Mouse (Mus musculus): Measurements from ENCODE around the gene Kdm2a. TPM values are rescaled to one million over a fixed set of nuclear protein-coding genes. Genes with fewer than 3 reads are reported as not detected.

The Kdm2a gene
- total RNA-seq, 1 experiment, result 45.6 TPM

DNA sequence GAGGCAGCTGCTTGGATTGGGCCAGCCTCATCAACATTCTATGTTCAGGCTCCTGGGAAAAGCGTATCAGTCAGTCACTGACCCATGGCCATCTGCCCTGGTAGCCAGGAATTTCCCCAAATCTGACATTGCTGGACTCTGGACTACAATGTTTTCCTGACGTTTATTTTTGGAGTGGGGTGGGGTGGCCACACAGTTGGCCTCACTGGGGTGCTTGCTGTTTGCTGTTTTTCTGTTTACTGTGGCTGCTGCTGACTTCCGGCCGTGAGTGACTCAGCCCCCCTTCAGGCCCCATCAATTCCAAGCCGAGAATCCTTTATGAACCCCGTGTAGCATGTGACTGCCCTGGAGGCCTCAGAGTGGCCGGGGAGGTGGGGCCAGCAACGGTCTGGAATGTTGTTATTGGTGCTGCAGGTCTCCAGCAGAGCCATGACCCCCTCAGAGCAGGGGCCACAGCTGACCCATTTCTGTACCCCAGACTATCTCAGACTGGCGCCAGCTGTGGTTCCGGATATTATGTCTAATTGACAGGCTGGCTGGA, 43.6 kb upstream of the Kdm2a start:
- in situ Hi-C loops (cut with MboI; ENCODE audit: low sequenced_read_pairs in 2 of 2, unreplicated experiment in 2 of 2), result no loop called here
- peaks cover 2 to 19% of the 10 kb centered on the region in 2 experiments; a peak in 2 of 4 replicates for H3K4me1 ChIP-seq (ENCODE audit: control insufficient read depth in 2 of 2, insufficient read depth in 2 of 2, low read length in 2 of 2, poor library complexity in 1 of 2)
- no peaks in the 10 kb centered on the region for H3K9me3 ChIP-seq (ENCODE audit: control insufficient read depth, insufficient read depth, low read depth, low read length)
- no peak overlapping the region for H3K27ac ChIP-seq (ENCODE audit: insufficient read depth, low read depth, low read length, poor library complexity, severe bottlenecking)
- peaks cover 3% of the 10 kb centered on the region; the same call in 1 of the 2 replicates for H3K36me3 ChIP-seq (ENCODE audit: control insufficient read depth, insufficient read depth, low read length, poor library complexity, severe bottlenecking)
- DNase-seq (ENCODE audit: low read depth, low spot score), result no peak
- no peak overlapping the region for H3K4me3 ChIP-seq (ENCODE audit: insufficient read depth in 1 of 2, low read depth in 1 of 2, low read length in 2 of 2, poor library complexity in 1 of 2, severe bottlenecking in 1 of 2)
- TF ChIP-seq MAFK (IDR thresholded peaks at IDR 0.05; ENCODE audit: insufficient read depth, low read depth, low read length) (no peak), HCFC1 (IDR thresholded peaks at IDR 0.05; ENCODE audit: borderline replicate concordance, insufficient read depth, low read length) (no peak), CHD2 (IDR thresholded peaks at IDR 0.05; ENCODE audit: low read depth, low read length) (no peak), ZNF384 (IDR thresholded peaks at IDR 0.05; ENCODE audit: low read depth, low read length) (no peak), ZC3H11A (IDR thresholded peaks at IDR 0.05; ENCODE audit: borderline replicate concordance, low read depth, low read length) (no peak)
- H3K9ac ChIP-seq (ENCODE audit: insufficient read depth, low read depth, low read length, poor library complexity, severe bottlenecking), result no peak overlapping the region

DNA sequence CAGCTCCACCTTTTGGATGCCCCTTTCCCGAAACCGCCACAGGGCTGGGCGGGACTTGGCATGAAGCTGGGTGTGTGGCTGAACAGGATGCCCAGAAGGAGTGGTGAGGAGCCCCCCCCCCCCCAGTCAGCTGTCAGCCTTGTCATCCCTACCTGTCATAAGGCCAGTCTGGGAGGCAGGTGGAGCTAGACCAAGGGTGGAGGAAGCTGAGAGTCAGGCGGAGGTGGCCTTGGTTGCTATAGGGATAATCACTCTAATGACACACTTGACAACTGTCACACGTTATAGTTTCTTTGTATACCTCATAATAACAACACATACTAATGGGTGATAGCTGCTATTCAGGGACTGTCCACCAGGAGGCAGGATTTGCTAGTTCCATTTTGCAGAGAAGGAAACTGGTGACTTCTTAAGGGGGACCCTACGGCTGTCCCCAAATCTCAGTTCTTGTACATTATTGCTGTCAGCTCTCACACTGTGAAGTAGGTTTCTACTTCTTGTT, 43.1 kb upstream of the Kdm2a start:
- TF ChIP-seq ZC3H11A (IDR thresholded peaks at IDR 0.05; ENCODE audit: borderline replicate concordance, low read depth, low read length) (no peak), ZNF384 (IDR thresholded peaks at IDR 0.05; ENCODE audit: low read depth, low read length) (no peak), CHD2 (IDR thresholded peaks at IDR 0.05; ENCODE audit: low read depth, low read length) (no peak), HCFC1 (IDR thresholded peaks at IDR 0.05; ENCODE audit: borderline replicate concordance, insufficient read depth, low read length) (no peak), MAFK (IDR thresholded peaks at IDR 0.05; ENCODE audit: insufficient read depth, low read depth, low read length) (no peak)
- Histone ChIP-seq H3K9me3 (ENCODE audit: control insufficient read depth, insufficient read depth, low read depth, low read length) (no peaks in the 10 kb centered on the region), H3K9ac (ENCODE audit: insufficient read depth, low read depth, low read length, poor library complexity, severe bottlenecking) (no peak overlapping the region), H3K27ac (ENCODE audit: insufficient read depth, low read depth, low read length, poor library complexity, severe bottlenecking) (no peak overlapping the region), H3K36me3 (ENCODE audit: control insufficient read depth, insufficient read depth, low read length, poor library complexity, severe bottlenecking) (peaks cover 3% of the 10 kb centered on the region; the same call in 1 of the 2 replicates), H3K4me1 (ENCODE audit: control insufficient read depth in 2 of 2, insufficient read depth in 2 of 2, low read length in 2 of 2, poor library complexity in 1 of 2) (peaks cover 2 to 19% of the 10 kb centered on the region in 2 experiments; a peak in 2 of 4 replicates), H3K4me3 (ENCODE audit: insufficient read depth in 1 of 2, low read depth in 1 of 2, low read length in 2 of 2, poor library complexity in 1 of 2, severe bottlenecking in 1 of 2) (no peak overlapping the region)
- no peak for DNase-seq (ENCODE audit: low read depth, low spot score)
- in situ Hi-C loops (cut with MboI; ENCODE audit: low sequenced_read_pairs in 2 of 2, unreplicated experiment in 2 of 2), result no loop called here

DNA sequence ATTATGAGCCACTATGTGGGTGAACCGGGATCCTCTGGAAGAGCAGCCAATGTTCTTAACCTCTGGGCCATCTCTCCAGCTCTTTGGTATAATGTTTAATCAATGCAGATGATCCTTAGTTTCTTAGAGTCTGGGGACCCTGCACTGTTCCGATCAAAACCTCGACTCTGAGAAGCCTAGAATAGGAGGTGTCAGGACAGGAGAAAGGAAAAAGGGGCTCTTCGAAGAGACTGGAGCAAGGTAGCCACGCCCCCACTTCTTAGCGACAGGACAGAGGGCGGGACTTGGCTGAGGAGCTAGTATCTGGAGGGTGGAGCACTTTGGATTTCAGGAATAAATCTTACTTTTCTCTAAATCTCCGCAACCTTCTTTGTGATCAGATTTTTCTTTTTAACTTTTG, 42.1 kb upstream of the Kdm2a start:
- H3K4me3 ChIP-seq (ENCODE audit: insufficient read depth in 1 of 2, low read depth in 1 of 2, low read length in 2 of 2, poor library complexity in 1 of 2, severe bottlenecking in 1 of 2), result peak overlapping the region; percentile 90 to 91
- peak overlapping the region; percentile 77 for H3K9ac ChIP-seq (ENCODE audit: insufficient read depth, low read depth, low read length, poor library complexity, severe bottlenecking)
- in situ Hi-C loops (cut with MboI; ENCODE audit: low sequenced_read_pairs in 2 of 2, unreplicated experiment in 2 of 2), result no loop called here
- H3K36me3 ChIP-seq (ENCODE audit: control insufficient read depth, insufficient read depth, low read length, poor library complexity, severe bottlenecking), result peaks cover 3% of the 10 kb centered on the region; the same call in 1 of the 2 replicates
- TF ChIP-seq ZC3H11A (IDR thresholded peaks at IDR 0.05; ENCODE audit: borderline replicate concordance, low read depth, low read length), result no peak
- no peak for TF ChIP-seq ZNF384 (IDR thresholded peaks at IDR 0.05; ENCODE audit: low read depth, low read length)
- no peak for TF ChIP-seq MAFK (IDR thresholded peaks at IDR 0.05; ENCODE audit: insufficient read depth, low read depth, low read length)
- TF ChIP-seq CHD2 (IDR thresholded peaks at IDR 0.05; ENCODE audit: low read depth, low read length), result no peak
- no peak for TF ChIP-seq HCFC1 (IDR thresholded peaks at IDR 0.05; ENCODE audit: borderline replicate concordance, insufficient read depth, low read length)
- no peaks in the 10 kb centered on the region for H3K9me3 ChIP-seq (ENCODE audit: control insufficient read depth, insufficient read depth, low read depth, low read length)
- no peak for DNase-seq (ENCODE audit: low read depth, low spot score)
- H3K4me1 ChIP-seq (ENCODE audit: control insufficient read depth in 2 of 2, insufficient read depth in 2 of 2, low read length in 2 of 2, poor library complexity in 1 of 2), result peaks cover 2 to 16% of the 10 kb centered on the region in 2 experiments; a peak in 2 of 4 replicates
- no peak overlapping the region for H3K27ac ChIP-seq (ENCODE audit: insufficient read depth, low read depth, low read length, poor library complexity, severe bottlenecking)

DNA sequence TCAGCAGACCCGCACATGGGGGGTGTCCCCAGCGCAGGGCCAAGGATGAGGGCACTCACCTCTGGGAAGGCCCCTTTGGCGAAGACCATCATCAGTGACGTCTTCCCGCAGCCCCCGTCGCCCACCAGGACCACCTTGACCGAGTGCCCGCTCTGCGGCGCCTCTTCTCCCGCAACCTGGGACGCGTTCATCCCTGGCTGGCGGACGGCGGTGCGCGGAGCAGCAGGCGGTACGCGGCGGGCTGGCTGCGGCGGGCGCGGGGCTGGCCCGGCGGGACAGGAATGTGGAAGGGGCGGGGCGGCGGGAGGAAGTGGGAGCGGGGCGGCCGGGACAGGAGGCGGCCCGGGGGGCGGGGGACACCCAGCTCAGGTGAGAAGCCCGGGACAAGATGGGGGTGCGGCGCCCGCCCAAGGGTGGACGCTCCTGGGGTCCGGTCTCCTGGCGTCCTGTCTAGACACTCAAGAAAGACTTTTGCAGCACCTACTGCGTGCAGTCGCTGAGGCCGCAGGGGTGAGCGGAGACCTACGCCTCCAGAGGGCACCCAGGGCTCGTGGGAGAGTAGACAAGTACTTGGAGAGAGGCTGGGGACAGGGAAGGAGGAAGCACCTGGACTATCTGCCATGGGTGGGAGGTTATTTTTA, 41.2 kb upstream of the Kdm2a start, which contains the start of gene Rhod:
Rhod (minus strand) TSS at position 272 of the 641 bp plus-strand sequence.
- in situ Hi-C loops (cut with MboI; ENCODE audit: low sequenced_read_pairs in 2 of 2, unreplicated experiment in 2 of 2), result no loop called here
- Histone ChIP-seq H3K4me3 (ENCODE audit: insufficient read depth in 1 of 2, low read depth in 1 of 2, low read length in 2 of 2, poor library complexity in 1 of 2, severe bottlenecking in 1 of 2) (peak within 1 kb of the TSS; percentile 90 to 91), H3K4me1 (ENCODE audit: control insufficient read depth in 2 of 2, insufficient read depth in 2 of 2, low read length in 2 of 2, poor library complexity in 1 of 2) (peaks cover 2 to 16% of the 10 kb centered on the region in 2 experiments; a peak in 2 of 4 replicates), H3K9ac (ENCODE audit: insufficient read depth, low read depth, low read length, poor library complexity, severe bottlenecking) (peak within 1 kb of the TSS; percentile 79), H3K27ac (ENCODE audit: insufficient read depth, low read depth, low read length, poor library complexity, severe bottlenecking) (no peak within 1 kb of the TSS), H3K36me3 (ENCODE audit: control insufficient read depth, insufficient read depth, low read length, poor library complexity, severe bottlenecking) (peaks cover 3% of the 10 kb centered on the region; the same call in 1 of the 2 replicates), H3K9me3 (ENCODE audit: control insufficient read depth, insufficient read depth, low read depth, low read length) (no peaks in the 10 kb centered on the region)
- no peak for DNase-seq (ENCODE audit: low read depth, low spot score)
- TF ChIP-seq HCFC1 (IDR thresholded peaks at IDR 0.05; ENCODE audit: borderline replicate concordance, insufficient read depth, low read length) (no peak), MAFK (IDR thresholded peaks at IDR 0.05; ENCODE audit: insufficient read depth, low read depth, low read length) (no peak), CHD2 (IDR thresholded peaks at IDR 0.05; ENCODE audit: low read depth, low read length) (no peak), ZNF384 (IDR thresholded peaks at IDR 0.05; ENCODE audit: low read depth, low read length) (no peak), ZC3H11A (IDR thresholded peaks at IDR 0.05; ENCODE audit: borderline replicate concordance, low read depth, low read length) (no peak)
